Mouse (Mus musculus) small intestine, adult 2 months (tissue): ENCODE data around the gene Tmem259.

Experiments
- CTCF ChIP-seq: fragments of 200-500 bp; IDR thresholded peaks from 2 replicates; pipeline ENCODE4 v1.5.1; 2012; ENCODE audit warnings: low read depth, mild to moderate bottlenecking, control low read depth, inconsistent platforms, low read length, moderate library complexity, mixed read lengths; ENCODE audit not compliant: insufficient replicate concordance, insufficient read length; ENCODE audit errors: extremely low read depth
- POLR2A ChIP-seq: fragments of 200-500 bp; IDR thresholded peaks from 2 replicates; pipeline ENCODE4 v1.6.1; 2012; ENCODE audit warnings: low read depth, mild to moderate bottlenecking, control low read depth, inconsistent platforms, low read length, moderate library complexity

GRCm38 (mm10) chr10:79934794-79935569 is 49.1 kb downstream of the Tmem259 start:
- TF ChIP-seq CTCF (no peak), POLR2A (no peak)
